Mouse (Mus musculus) right cerebral cortex, adult 18-20 months (tissue): ENCODE data around the gene Ptprt.
"Not testable (repeated sequence)": the region's sequence is repeated elsewhere in the genome, so short reads cannot be mapped to it uniquely, and the experiment has no call there.

Source experiments
- DNase-seq: peaks from one replicate; pipeline ENCODE4 v3.0.0; 2022; ENCODE audit warnings: mixed read lengths

Ptprt gene

GRCm38 (mm10) chr2:162182621-162183475 is 478.1 kb downstream of the Ptprt start:
- peak; percentile 51 for DNase-seq

DNA sequence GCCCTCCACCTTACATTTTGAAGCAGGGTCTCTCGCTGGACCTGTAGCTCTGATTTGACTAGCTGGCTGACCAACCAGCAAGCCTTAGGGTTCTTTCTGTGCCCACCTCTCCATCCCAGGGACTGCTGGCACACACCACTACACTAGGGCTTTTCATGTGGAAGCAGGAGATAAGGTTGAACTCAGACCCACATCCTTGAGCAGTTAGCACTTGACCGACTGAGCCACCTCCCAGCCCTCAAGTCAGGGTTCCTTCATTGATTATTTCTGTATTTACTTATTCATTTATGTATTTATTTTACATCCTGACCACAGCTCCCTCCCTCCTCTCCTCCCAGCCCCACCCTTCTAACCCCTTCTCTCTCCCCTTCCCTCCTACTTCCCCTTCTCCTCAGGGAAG is 479.1 kb downstream of the Ptprt start:
- no peak for DNase-seq

DNA sequence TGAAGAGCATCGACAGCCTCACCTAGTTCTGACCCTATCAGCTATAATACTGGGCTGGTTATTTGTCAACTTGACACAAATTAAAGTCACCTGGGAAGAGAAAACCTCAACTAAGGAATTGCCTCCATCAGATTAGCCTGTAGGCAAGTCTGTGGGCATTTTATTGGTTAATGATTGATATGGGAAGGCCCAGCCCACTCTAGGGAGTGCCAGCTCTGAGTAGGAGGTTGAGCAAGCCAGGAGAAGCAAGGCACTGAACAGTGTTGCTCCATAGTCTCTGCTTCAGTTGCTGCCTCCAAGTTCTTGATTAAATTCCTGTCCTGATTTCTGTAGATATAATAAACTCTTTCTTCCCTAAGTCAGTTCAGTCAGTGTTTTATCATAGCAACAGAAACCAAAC is 488.4 kb downstream of the Ptprt start:
- DNase-seq, result no peak

- peak; percentile 33 for DNase-seq
Observed at GRCm38 (mm10) chr2:162141845-162142411, 519.0 kb downstream of the Ptprt start.

DNA sequence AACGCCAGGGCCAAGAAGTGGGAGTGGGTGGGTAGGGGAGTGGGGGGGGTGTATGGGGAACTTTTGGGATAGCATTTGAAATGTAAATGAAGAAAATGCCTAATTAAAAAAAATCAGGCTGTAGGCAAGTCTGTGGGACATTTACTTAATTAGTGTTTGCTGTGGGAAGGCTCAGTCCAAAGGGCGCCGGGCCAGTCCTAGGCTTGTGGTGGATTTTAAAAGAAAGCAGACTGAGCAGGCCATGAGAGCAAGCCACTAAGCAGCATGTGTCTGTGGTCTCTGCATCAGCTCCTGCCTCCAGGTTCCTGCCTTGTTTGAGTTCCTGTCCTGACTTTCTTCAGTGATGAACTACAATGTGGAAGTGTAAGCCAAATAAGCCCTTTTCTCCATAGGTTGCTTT is 524.8 kb downstream of the Ptprt start:
- not testable (repeated sequence) for DNase-seq

GRCm38 (mm10) chr2:162131607-162132304 is 529.2 kb downstream of the Ptprt start:
- no peak for DNase-seq

DNA sequence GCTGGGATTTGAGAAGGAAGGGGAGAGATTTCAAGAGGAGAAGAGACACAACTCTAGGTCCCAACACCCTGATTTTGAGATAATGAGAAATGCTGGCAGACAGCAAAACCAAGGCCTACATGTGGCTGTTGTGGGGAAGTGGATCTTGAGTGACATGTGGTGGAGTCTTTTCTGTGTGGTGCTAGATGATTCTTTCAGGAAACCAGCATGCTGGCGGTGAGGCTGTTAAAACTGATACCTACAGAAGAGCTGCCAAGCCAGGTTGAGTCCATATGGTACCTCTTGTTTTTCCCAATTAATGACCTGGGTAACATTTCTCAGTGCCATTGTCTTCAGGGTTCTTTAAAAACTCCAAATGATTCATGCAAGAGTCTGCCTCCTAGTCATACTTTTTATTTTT is 531.1 kb downstream of the Ptprt start:
- DNase-seq, result no peak

- peak; percentile 24 for DNase-seq
Observed at GRCm38 (mm10) chr2:162118041-162118440, 542.9 kb downstream of the Ptprt start.

- DNase-seq, result peak; percentile 83
Observed at GRCm38 (mm10) chr2:162082391-162082790, 578.6 kb downstream of the Ptprt start.

DNA sequence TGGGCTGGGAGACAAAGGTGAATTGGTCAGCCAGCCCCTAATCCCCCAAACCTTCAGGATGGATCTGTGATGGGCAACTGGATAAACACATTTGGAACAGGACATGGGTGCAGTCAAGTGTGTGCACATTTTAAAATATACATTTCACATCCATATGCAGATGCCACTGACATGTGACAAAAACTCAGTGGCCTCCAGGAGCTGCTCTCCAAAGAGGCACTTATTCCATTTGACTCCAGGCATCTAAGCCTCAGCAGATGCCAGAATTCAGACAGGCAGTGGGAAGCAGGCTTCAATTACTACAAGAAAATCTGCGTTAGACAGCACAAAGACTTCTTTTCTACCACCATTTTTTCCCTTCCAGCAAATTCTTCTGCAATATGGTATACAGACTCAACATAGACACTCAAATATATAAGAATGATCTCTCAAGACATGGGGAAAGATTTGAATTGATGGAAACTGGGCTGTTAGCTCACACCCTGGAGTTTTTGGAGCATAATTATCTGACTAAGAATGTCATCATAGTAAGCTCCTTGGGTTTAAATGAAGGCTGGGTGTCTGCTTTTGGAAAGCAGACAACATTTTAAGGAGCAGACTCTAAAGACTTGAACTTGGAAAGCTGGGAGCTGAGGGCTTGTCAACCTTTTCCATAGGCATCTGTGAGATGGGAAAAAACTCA is 580.1 kb downstream of the Ptprt start:
- no peak for DNase-seq

DNA sequence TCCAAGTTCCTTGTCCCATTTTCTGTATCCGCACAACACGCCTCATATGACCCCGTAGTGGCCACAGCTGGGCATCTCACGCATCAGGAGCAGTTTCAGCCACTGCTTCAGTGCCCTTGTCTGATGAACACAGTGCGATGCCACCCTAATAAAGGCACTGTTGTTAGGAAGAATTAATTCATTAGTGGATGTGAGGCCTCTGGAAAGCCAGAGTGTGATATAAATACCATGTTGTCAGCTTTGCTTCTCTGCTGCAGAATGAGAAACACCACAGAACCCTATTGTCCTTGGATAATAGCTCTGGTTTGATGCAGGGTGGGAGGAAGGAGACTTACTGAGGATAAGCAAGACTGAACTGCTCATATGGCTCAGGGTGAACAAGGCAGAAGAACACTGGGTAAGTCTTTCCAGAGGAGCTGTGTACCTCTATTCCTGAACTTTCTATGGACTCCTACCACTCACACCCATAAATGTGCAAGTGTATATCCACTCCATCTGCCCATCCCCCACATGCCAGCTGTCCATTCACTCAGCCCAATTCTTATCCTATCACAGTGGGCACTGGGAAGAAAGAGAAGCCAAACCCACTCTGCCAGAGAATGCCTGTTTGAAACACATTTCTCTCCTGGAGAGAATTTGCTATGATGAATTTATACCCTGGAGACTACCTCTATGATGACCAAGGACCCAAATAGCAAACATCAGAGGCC is 582.2 kb downstream of the Ptprt start:
- DNase-seq, result no peak

DNA sequence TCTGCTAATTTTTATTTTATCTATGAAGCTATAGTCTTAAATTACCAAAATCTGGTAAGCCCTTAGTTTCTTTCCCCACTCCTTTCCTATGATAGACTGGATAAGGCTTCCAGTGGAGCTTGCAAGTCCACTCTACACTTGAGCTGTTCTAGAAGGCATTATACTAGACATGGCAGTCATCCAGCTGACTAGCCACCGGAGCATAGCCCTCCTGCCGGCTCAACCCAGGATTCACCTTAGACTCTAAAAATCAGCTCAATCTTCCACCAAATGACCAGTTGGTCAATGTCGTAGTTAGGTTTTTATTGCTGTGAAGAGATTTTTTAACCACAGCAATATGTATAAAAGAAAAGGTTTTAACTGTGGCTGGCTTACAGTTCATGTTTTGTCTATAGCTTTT is 608.1 kb downstream of the Ptprt start:
- no peak for DNase-seq

DNA sequence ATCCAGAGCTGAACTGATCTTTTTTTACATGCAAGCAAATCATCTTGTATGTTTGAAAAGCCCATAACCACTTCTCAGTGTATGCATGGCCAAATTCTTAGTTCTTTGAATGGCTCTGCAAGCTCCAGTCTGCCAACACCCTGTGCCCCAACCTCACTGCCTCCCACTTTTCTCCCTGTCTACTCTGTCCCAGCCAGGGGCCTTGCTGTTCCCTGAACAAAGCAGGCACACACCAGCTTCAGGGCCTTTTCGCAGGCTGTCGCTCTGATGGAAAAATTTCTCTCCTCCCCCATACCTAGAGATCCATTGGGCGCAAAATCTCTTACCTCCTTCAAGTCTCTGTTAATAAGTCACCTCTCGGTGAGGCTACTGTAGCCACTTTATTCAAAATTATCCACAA is 610.7 kb downstream of the Ptprt start:
- DNase-seq, result no peak

DNA sequence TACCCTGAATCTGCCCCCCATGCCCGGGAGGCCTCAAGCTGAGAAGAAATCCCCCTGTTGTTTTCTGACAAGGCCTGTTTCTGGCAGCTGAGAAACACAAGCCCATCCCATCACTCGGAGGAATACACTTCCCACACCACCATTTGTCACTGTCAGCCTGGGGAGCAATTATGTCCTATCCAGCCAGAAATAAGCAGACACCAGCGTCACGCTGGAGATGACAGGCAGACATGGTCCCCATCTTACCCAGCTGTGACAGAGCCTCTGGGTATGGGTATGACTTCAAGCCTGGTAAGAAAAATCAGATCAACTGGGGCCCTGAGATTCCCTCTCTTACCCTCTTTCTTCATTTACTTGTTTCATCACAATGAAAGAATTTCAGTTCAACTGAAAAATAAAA is 625.3 kb downstream of the Ptprt start:
- no peak for DNase-seq

GRCm38 (mm10) chr2:162031636-162032035 is 629.3 kb downstream of the Ptprt start:
- DNase-seq, result no peak

DNA sequence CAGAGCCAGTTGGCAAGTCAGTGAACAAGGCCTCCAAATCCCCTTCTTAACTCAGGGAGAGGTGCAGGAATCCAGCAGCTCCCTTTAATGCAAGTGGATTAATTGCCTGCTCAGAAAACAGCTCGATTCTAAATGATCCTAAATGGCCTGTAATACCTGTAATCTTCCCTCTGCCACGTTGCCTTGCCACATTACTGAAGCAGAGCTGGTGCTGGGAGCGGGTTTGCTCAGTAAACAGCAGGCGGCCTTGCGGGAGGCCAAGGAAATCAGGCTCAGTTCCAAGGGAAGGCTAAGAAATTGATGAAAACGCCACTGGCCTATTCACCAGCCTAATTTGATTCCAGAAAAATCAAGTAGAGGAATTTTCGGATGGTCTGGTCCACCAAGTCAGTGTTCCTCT is 659.9 kb downstream of the Ptprt start:
- DNase-seq, result no peak

DNA sequence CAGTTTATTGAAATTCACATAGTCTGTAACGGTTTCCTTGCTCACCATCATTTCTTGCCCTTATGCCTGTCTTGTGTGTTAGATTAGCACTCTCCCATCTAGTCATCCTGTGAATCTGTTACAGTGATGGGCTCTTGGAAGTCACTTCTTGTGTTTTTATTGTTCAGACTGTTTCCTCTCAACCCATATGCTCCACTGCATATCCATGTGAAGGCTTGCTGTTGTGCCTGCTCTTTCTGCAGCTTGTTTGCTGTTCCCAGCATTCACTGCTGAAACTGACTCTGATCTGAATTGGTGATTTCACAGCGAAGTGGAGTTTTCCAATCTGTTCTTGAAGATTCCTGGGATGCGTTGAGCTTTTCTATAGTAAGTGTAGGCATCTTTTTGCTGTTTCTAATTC is 678.6 kb downstream of the Ptprt start:
- no peak for DNase-seq

DNA sequence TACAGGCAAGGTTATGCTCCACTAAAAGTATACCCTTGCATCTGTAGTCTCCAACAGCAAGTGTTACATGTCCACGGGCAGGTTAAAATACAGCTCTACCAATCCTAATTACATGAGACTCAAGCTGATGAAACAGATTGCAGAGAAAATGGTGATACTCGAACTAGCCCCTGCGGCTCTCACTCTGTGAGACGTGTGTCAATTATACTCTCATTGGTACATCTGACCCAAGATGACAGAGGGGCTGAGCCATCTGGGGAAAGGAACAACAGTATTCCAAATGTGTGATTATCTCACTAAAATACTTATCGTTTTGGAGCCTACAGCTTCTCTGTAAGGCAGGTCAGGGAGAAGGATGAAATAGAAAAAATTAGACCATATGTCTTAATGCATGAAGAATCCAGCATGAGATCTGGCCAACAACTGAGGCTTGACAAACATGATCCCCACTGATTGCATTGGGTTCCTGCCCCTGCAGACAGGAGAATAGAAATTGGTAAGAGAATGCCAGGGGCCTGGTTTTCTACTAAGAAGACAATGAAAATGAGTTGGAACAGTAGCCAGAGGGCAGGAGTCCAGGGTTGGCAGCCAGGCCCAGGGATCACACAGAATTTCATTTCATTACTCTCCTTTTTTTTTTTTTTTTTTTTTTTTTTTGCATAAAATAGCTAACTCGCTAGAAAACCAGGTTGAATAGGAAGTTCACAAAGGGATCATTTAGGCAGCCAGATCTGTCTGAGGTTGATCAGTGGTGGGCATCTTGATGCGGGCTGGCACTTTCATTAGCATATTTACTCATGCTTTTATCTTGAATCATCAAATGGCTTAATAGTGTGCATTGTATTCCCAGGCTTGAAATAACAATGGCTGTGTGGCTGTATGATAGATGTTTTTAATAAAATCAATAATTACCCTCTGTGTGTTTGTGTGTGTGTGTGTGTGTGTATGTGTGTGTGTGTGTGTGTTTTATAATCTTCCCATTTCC is 699.5 kb downstream of the Ptprt start:
- no peak for DNase-seq

- DNase-seq, result no peak
Observed at GRCm38 (mm10) chr2:161945424-161945823, 715.5 kb downstream of the Ptprt start.

GRCm38 (mm10) chr2:161944689-161945088 is 716.3 kb downstream of the Ptprt start:
- DNase-seq, result no peak

- DNase-seq, result no peak
Observed at GRCm38 (mm10) chr2:161941991-161942390, 719.0 kb downstream of the Ptprt start.
